Mouse (Mus musculus) hematopoietic stem cell, adult 5-6 weeks (primary cell): ENCODE data around the gene Nfatc3. TPM values are rescaled to one million over a fixed set of nuclear protein-coding genes. Genes with fewer than 3 reads are reported as not detected.

Experiments used
- ATAC-seq, 2 experiments: fragments of 125-278 bp in 1 of 2; replicated peaks in 1 of 2; 2 replicates each; pipeline ENCODE4 v1.8.0; 2016 to 2017; ENCODE audit warnings: inconsistent platforms in 2 of 2, mild to moderate bottlenecking in 2 of 2, moderate number of reproducible peaks in 2 of 2, low read depth in 1 of 2, moderate TSS enrichment in 1 of 2; ENCODE audit not compliant: low FRiP score in 2 of 2, poor library complexity in 2 of 2, severe bottlenecking in 2 of 2, insufficient read depth in 1 of 2, low TSS enrichment in 1 of 2
- total RNA-seq: library from RNA; stranded (forward); fragments of 172-1452, 232-1000 nt; gene quantifications from 2 replicates; pipeline ENCODE4 v1.2.3, GENCODE M21; 2017

Gene Nfatc3
- total RNA-seq, 1 experiment from 2014 or later = 34.5 TPM

- ATAC-seq = no peak
These were observed 75.3 kb downstream of the Nfatc3 start for GRCm38 (mm10) chr8:106133946-106134345.

DNA sequence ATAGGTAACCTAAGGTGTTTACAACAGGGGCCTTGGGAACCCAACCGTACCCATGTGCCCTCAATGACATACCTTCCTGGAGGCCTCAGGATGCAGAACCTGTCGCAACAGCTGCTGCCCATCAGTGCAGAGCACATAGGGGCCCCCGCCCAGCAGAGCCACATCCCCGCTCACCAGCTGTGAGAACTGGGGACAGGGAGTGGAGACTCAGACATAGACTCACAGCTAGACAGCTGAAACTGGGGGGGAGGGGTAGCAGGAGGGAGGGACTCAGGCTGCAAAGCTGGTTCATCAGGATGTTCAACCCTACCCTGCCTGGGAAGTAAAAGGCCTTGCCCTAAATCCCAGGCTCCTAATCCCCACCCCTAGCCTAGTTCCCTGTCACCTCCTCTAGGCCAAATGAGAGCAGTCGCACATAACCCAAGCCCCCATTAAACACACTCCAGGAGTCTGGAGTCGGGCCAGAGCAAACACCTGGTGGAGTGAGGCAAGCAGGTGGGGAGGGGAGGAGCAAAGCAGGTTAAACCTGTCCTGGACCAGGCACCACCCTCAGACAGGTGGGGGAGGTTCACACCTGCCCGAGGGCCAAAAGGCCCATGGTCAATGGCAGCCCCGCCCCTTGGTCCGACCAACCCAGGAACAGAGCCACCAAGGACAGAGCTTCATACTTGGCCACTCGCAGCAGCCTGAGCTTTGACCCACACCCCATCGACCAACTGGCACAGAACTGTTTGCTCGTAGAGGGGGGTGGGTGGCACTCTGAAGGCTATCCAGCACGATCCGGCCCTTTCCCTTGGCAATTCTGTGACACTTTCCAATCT is 76.3 kb downstream of the Nfatc3 start:
- ATAC-seq = no peak

DNA sequence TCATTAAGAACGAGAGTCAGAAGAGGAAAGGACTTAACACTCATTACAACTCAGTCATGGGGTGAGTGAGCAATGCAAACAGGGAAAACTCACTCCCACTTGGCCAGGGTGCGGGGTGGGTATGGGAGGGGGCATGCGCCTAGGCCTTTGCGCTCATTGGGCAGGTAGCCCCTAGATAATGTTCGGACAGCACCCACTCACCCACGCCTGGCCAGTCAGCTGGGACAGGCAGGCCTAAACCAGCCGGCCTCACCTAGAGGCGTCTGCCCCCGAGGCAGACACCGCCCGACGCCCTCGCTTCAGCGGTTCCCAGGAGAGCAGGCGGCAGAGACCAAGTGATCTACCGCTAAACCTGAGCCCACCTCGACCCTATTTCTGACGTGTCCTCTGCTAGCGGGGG is 77.0 kb downstream of the Nfatc3 start:
- no peak for ATAC-seq

GRCm38 (mm10) chr8:106136156-106137130 is 77.8 kb downstream of the Nfatc3 start, which contains the start of gene Esrp2:
Gene Esrp2 (minus strand): TSS chr8:106136974.
- ATAC-seq = 0 out of 4 replicates have a peak, but pooled peaks of 1 of the 2 experiments have one; percentile 11

DNA sequence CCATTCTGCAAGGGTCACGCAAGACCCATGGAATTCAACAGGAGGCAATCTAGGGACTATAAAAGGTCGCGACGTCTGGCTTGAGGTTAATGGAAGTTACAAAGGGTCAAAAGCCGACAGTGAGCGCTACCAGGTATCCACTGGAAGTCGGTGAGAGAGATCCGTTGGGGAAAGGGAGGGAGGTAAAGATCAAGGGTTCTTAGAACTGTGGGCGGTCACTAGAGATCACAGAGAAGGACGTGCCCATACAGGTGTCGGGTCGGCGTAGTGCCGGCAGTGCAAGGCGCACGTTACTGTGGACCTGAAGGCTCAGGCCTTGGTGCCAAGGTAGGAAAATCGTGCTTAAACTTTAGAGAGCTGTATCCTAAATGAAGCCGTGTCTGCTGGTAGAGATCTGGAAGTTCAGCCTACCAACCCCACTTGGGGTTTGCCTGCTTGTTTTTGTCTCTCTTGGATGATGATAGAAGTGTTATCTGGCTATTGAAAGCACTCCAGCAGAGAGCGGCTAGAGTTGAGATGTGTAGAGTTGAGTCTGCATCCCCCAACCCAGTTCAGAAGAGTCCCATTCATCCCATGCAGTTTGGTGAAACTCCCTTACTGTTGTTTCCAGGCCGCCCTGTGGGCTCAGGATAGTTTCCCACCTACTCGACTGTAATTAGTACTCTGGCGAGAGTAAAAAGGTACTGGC is 78.7 kb downstream of the Nfatc3 start:
- ATAC-seq = no peak

GRCm38 (mm10) chr8:106137906-106138477 is 79.4 kb downstream of the Nfatc3 start:
- peak; percentile 14 to 41; a peak in 2 of 4 replicates for ATAC-seq

- no peak for ATAC-seq
These were observed 80.0 kb downstream of the Nfatc3 start for GRCm38 (mm10) chr8:106138616-106139015.

DNA sequence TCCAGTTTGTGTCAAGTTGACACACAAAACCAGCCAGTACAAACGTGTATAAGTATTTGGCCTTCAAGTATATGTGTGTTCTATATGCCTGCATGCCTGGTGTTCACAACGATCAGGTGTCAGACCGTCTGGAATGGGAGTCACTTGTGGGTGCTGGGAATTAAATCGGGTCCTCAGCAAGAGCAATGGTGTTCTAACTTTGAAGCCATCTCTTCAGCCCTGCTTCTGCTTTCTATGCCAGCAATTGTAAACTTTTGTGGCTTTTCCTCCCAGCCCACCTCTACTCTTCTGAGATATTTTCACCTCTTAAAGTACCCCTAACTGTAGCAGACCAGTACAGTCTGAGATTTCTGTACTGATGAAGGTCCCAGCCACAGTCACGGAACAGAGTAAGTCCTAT is 81.6 kb downstream of the Nfatc3 start:
- no peak for ATAC-seq

DNA sequence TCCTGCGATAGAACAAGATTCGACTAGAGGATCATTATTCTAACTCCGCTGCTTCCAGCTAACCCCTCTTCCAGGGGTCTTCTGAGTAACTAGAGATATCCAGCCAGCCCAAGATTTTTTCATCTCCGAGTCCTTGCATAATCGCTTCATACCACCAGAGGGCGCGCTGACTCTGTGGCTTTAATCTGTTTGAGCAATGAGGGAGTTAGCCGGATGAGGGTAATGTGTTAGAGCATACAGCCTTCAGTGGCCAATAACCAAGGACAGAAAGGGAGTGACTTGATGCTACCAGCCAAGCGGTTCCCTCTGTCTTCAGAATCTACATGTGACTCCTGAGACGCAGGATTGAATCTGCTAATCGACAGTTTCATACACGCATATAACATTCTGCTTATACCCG is 82.1 kb downstream of the Nfatc3 start:
- ATAC-seq = peak; percentile 67 to 81

- no peak for ATAC-seq
These were observed 86.7 kb downstream of the Nfatc3 start for GRCm38 (mm10) chr8:106145331-106145730.

- ATAC-seq = peak in 1 of 2 experiments; percentile 31; a peak in 1 of 4 replicates
These were observed 87.4 kb downstream of the Nfatc3 start for GRCm38 (mm10) chr8:106146014-106146413.

DNA sequence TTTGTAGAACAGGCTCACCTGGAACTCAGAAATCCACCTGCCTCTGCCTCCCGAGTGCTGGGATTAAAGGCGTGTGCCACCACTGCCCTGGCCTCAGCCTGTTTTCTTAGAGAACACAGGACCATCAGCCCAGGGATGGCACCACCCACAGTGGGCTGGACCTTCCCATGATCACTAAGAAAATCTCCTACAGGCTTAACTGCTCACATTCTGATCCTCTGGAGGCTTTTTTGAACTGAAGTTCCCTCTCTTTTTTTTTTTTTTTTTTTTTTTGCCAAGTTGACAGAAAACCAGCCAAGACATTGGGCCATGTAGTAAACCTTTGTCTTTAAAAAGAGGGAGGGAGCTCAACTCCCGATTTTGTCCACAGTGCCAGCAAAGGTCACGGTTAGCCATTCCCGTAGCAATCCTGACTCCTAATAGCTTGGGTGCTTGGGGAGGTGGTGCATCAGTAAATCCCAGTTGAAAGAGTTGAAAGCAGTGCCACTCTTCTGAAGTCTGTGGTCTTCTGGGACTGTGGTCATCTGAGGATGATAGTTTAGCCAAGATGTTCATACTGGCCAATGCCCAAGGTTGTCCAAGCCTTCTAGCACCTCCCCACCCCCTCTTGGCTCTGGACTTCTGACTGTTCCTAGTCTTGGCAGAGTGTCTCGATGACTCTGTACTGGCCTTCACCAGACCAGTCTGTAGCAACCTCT is 89.4 kb downstream of the Nfatc3 start:
- no peak for ATAC-seq

DNA sequence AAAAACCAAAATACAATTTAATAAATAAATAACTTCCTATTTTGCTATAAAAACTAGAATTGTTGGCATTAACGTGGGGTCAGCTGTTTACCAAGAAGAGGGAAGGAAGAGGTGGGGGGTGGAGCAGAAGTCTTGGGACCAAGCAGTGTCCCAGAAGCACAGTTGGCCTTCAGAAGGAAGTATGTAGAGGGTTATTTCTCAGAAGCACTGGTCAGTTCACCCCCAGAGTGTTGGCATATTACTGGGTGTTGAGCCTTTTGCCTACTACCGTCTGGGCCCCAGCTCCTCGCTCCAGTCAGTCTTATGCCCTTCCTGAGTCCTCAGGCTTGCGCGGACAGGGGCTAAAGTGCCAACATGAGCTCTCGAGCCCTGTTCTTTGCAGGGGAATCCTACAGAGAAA is 90.4 kb downstream of the Nfatc3 start:
- ATAC-seq = no peak

- peak; percentile 93 to 96 for ATAC-seq
These were observed 91.4 kb downstream of the Nfatc3 start, which contains the start of gene Pla2g15 for GRCm38 (mm10) chr8:106149801-106150652. Gene Pla2g15 (plus strand): TSS chr8:106150399.

DNA sequence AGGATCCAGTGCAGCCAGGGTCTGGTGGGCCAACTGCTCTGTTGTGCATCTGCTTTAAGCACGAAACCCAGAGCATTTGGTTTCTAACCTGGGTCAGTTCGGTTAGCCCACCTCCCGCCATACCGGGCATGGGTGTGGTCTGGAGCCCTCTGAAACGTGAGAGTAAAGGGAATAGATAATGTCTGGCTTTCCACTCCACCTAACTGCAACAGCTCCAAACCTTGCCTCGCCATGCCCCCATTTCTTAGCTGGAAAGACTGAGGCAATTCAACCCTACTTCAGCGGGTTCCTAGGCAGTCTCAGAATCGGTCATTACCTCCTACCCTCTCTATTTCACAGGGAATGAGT is 92.0 kb downstream of the Nfatc3 start:
- no peak for ATAC-seq

DNA sequence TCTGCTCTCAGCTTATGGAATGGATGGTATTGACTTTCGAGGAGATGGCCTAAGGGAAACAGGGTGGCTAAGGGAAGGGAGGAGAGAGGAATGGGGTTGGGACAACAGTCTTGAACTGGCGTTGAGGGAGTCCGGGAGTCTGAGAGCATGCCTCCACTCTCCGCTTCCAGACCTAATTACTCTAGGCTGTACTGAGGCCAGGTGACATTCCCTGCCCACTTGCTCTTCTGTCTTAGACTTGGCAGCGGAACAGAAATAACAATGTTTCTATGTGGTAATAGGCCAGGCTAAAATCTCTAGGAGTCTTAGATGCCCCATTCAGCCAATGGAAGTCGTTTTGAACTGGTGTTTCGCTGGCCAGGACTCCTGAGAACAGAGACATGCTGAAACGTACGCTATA is 92.4 kb downstream of the Nfatc3 start:
- ATAC-seq = no peak
